Mouse (Mus musculus): ENCODE data around the gene Glo1. TPM values are rescaled to one million over a fixed set of nuclear protein-coding genes. Genes with fewer than 3 reads are reported as not detected.

Gene Glo1
- polyA plus RNA-seq, 1 experiment from 2014 or later, result 234 TPM

DNA sequence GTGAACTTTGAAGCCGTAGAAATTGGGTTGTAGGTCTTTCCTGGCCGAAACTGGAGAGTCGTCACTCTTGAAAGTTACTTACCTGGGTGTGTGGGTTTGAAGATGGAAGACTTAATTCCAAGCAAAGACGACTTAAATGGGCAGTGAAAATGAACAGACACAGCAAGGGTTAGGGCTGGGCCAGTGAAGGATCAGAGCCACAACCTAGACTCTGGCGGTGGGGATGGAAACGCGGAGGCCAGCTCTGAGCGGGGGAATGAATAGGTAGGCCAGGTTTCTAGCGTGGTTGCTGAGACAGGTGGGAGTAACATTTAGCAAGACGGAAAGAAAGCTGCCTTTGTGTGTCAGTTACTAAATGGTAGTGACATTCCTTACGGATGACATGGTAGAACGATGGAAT is 49.7 kb downstream of the Glo1 start:
- WGBS (ENCODE audit: insufficient replicate concordance), result 54% methylated on average over 12 of the region's 12 CpGs
- Histone ChIP-seq H3K4me1 (replicated peaks) (peaks cover 29% of the 10 kb centered on the region), H3K9ac (peak overlapping the region; percentile 75), H3K4me2 (peak overlapping the region; percentile 95), H3K36me3 (replicated peaks) (no peaks in the 10 kb centered on the region), H3K27ac (replicated peaks) (no peak overlapping the region), H3K4me3 (replicated peaks) (peak overlapping the region; percentile 74), H3K27me3 (no peaks in the 10 kb centered on the region), H3K9me3 (replicated peaks) (no peaks in the 10 kb centered on the region)
- ATAC-seq (ENCODE audit: insufficient read depth), result no peak

DNA sequence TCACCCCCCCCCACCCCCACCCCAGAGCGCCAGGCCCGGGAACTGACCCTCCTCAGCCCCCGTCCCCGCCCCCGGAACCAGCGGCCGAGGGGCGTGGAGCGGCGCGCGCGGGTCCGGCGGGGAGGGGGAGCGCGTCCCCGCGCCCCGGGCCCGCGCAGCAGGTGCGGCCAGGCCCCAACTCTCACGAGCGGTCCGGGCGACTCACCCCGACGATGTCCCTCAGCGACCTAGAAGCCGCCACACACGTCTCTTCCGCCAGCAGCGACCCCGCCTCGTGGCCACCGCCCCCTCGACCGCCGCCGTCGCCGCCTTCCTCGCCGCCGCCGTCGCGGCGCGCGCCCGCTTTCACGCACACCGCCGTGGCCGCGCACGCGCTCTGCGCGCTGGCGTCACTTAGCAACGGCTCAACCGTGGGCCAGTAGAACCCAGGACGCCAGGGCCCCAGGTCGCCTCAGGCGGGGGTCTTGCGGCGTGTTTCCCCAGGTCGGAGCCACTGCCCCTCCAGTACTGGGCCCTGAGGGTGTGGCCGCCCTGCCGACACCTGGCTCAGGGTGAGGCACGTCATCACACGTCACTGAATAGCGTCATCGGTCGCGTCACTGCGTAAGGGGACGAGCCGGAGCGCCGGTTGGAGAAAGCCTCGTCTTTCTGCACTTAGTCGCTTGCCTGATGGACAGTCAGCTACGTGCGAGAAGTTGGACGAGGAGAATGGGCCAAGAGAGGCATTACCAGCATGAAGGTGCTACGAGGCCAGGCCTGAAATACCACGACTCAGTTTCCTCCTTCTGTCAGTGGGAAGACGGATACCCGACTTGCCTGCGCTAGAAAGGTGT is 50.5 kb downstream of the Glo1 start, which contains the start of gene Btbd9:
Gene Btbd9 (minus strand): TSS at position 548 of the 833 bp plus-strand sequence.
- WGBS (ENCODE audit: insufficient replicate concordance), result under 1% methylated on average over 91 of the region's 94 CpGs
- peak within 1 kb of the TSS; percentile 81 for H3K27ac ChIP-seq (replicated peaks)
- ATAC-seq (ENCODE audit: insufficient read depth), result peak; percentile 88
- H3K4me3 ChIP-seq (replicated peaks), result peak within 1 kb of the TSS; percentile 74
- H3K9me3 ChIP-seq (replicated peaks), result no peaks in the 10 kb centered on the region
- H3K4me2 ChIP-seq, result peak within 1 kb of the TSS; percentile 95
- H3K36me3 ChIP-seq (replicated peaks), result no peaks in the 10 kb centered on the region
- H3K4me1 ChIP-seq (replicated peaks), result peaks cover 29% of the 10 kb centered on the region
- H3K9ac ChIP-seq, result peak within 1 kb of the TSS; percentile 75
- H3K27me3 ChIP-seq, result no peaks in the 10 kb centered on the region

DNA sequence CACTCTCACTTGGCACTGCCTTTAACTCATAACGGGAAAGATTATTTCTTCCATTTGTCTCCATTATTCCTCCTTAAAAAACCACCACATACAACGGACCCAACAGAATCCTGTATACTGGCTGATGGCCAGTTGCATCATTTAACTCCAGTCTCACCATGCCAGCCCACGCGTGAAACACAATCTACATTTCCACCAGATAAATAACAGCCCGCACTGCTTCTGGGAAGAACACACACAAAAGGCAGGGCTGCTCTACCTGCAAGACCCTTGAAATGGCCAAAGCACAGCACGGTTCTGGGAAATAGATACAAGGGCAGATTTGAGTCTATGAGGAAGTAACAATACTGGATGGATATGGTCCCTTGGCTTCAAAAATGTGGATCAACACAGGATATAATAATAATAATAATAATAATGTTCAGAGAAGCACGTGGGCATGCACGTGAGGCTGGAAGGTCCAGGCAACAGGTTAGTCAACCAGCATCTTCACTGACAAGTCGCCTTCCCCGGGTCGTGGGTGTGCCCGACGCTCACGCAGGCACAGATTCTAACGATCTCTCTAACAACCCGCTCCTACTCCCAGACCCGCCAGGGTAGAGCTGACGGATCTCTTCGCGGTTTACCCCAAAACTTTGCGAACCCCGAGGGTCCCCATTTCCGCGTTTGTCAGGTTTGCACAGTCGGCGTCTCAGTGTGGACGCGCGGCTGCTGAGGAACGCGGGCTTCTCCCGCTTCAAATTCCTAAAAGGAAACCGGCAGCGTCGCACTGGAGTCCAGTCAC is 51.4 kb downstream of the Glo1 start:
- H3K27ac ChIP-seq (replicated peaks), result peak overlapping the region; percentile 81

DNA sequence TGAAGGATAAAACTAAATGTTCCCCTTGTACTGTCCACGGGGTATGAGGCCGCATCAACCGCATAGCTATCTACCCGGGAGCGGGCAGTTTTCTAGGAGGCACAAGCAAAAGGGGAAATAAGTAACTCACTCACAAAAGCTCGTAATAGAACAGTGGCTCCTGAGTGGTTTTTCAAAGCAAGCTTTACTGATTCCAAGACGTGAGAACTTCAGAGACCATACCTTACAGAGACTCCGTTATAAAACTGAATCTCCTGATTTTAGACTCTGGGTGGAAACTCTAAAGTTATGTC is 51.9 kb downstream of the Glo1 start:
- Histone ChIP-seq H3K9ac (no peak overlapping the region), H3K4me2 (peak overlapping the region; percentile 95), H3K4me3 (replicated peaks) (peak overlapping the region; percentile 74), H3K27ac (replicated peaks) (peak overlapping the region; percentile 81), H3K4me1 (replicated peaks) (peaks cover 42% of the 10 kb centered on the region), H3K27me3 (no peaks in the 10 kb centered on the region), H3K9me3 (replicated peaks) (no peaks in the 10 kb centered on the region), H3K36me3 (replicated peaks) (no peaks in the 10 kb centered on the region)
- no peak for ATAC-seq (ENCODE audit: insufficient read depth)
- 21% methylated on average over 8 of the region's 8 CpGs for WGBS (ENCODE audit: insufficient replicate concordance)

More for the DNA sequence above, 51.4 kb downstream of the Glo1 start:
- H3K4me2 ChIP-seq, result peak overlapping the region; percentile 95
- no peak for ATAC-seq (ENCODE audit: insufficient read depth)
- no peaks in the 10 kb centered on the region for H3K27me3 ChIP-seq
- H3K4me1 ChIP-seq (replicated peaks), result peaks cover 36% of the 10 kb centered on the region
- H3K4me3 ChIP-seq (replicated peaks), result peak overlapping the region; percentile 74
- H3K36me3 ChIP-seq (replicated peaks), result no peaks in the 10 kb centered on the region
- no peaks in the 10 kb centered on the region for H3K9me3 ChIP-seq (replicated peaks)
- 3% methylated on average over 35 of the region's 35 CpGs for WGBS (ENCODE audit: insufficient replicate concordance)
- peak overlapping the region; percentile 75 for H3K9ac ChIP-seq

DNA sequence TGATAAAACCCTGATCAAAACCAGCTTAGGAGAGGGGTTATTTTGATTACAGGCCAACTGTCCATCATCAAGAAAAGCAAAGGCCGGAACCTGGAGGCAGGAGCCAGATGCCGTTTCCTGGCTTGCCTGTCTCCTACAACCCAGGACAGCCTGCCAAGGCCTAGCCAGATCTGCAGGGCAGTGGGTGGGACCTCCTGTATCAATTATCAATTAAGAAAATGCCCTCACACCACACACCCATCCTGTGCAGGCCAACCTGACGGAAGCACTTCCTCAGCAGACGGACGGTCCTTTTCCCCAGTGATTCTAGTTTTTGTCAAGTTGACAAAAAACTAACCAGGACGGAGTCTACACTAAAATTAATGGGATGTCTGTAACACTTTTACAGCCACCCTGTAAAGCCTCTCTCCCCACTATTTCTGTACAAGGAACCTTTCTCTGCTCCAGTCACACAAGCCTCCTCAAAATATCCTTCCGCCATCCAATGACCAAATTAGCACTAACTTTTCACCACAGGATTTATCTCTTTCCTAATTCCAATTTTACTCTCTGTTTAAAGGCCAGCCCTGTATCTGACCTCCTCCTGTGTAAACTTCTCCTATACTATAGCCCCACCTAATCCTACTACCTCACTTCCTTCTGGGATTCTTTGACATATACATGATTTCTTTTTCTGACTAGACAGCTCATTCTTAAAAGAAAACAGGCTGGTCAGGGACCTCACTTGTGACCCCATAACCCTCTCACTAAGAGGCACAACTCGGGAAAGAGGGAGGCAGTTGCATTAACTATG is 52.5 kb downstream of the Glo1 start:
- H3K9me3 ChIP-seq (replicated peaks), result no peaks in the 10 kb centered on the region
- no peaks in the 10 kb centered on the region for H3K36me3 ChIP-seq (replicated peaks)
- 59% methylated on average over 8 of the region's 8 CpGs for WGBS (ENCODE audit: insufficient replicate concordance)
- H3K9ac ChIP-seq, result no peak overlapping the region
- H3K27me3 ChIP-seq, result no peaks in the 10 kb centered on the region
- peak overlapping the region; percentile 81 for H3K27ac ChIP-seq (replicated peaks)
- peak overlapping the region; percentile 95 for H3K4me2 ChIP-seq
- H3K4me1 ChIP-seq (replicated peaks), result peaks cover 42% of the 10 kb centered on the region
- no peak for ATAC-seq (ENCODE audit: insufficient read depth)
- peak overlapping the region; percentile 74 for H3K4me3 ChIP-seq (replicated peaks)

DNA sequence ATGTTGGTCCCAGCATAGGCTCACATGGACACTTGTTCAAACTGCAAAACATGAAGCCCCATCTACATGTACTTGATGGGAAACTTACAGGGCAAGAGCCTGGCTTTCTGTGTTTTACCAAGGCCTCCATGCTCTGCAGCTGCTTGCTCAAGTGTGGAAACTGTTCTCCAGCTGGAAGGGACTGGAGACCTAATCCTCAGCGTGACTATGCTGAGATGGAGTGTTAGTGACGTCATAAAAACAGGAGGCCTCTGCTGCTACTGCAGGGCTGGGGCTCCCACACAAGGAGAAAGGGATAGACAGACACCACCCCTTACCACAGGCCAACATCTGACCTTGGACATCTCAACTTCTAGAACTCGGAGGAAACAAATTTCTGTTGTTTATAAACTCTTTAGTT is 55.7 kb downstream of the Glo1 start:
- Histone ChIP-seq H3K9me3 (replicated peaks) (no peaks in the 10 kb centered on the region), H3K4me3 (replicated peaks) (no peak overlapping the region), H3K27me3 (no peaks in the 10 kb centered on the region), H3K36me3 (replicated peaks) (no peaks in the 10 kb centered on the region), H3K4me2 (no peak overlapping the region), H3K4me1 (replicated peaks) (peaks cover 39% of the 10 kb centered on the region), H3K27ac (replicated peaks) (no peak overlapping the region), H3K9ac (no peak overlapping the region)
- no peak for ATAC-seq (ENCODE audit: insufficient read depth)
- 50% methylated on average over 3 of the region's 3 CpGs for WGBS (ENCODE audit: insufficient replicate concordance)

DNA sequence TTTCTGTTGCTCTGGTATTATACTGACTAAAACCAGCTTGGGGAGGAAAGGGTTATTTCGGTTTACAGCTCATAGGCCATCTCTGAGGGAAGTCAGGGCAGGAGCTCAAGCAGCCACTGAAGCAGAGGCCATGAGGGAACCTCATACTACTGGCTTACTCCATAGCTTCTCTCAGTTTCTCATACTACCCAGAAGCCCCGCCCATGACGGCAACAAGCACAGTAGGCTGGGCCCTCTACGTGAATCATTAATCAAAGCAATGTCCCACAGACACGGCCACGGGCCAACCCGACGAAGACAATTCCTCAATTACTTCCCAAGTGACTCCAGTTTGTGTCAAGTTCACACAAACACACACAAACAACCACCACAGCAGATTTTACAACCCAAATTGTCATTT is 56.5 kb downstream of the Glo1 start:
- H3K36me3 ChIP-seq (replicated peaks), result no peaks in the 10 kb centered on the region
- H3K4me2 ChIP-seq, result no peak overlapping the region
- no peak overlapping the region for H3K27ac ChIP-seq (replicated peaks)
- H3K9ac ChIP-seq, result no peak overlapping the region
- H3K9me3 ChIP-seq (replicated peaks), result no peaks in the 10 kb centered on the region
- peak; percentile 51; the same call in 1 of the 2 replicates for ATAC-seq (ENCODE audit: insufficient read depth)
- no peak overlapping the region for H3K4me3 ChIP-seq (replicated peaks)
- peaks cover 35% of the 10 kb centered on the region for H3K4me1 ChIP-seq (replicated peaks)
- no peaks in the 10 kb centered on the region for H3K27me3 ChIP-seq
- 31% methylated on average over 8 of the region's 8 CpGs for WGBS (ENCODE audit: insufficient replicate concordance)

DNA sequence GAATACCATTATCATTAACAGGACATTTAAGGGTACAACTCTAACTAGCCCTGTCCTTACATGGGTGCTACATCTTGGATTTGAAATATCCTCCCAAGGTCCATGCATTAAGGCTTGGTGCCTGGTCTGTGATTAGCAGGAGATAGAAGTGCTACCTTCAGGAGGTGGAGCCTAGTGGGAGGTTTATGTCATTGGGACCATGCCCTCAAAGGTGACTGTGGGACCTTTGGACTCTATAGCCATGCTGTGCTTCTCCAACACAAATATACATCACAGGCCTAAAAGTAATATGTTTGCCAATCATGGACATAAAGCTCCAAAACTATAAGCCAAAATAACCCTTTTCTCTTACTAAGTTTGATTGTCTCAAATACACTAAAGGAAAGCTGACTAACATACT is 58.2 kb downstream of the Glo1 start:
- Histone ChIP-seq H3K4me1 (replicated peaks) (peaks cover 23% of the 10 kb centered on the region), H3K36me3 (replicated peaks) (no peaks in the 10 kb centered on the region), H3K4me2 (no peak overlapping the region), H3K9ac (no peak overlapping the region), H3K4me3 (replicated peaks) (no peak overlapping the region), H3K27me3 (no peaks in the 10 kb centered on the region), H3K9me3 (replicated peaks) (no peaks in the 10 kb centered on the region), H3K27ac (replicated peaks) (no peak overlapping the region)
- peak; percentile 28; the same call in 1 of the 2 replicates for ATAC-seq (ENCODE audit: insufficient read depth)

DNA sequence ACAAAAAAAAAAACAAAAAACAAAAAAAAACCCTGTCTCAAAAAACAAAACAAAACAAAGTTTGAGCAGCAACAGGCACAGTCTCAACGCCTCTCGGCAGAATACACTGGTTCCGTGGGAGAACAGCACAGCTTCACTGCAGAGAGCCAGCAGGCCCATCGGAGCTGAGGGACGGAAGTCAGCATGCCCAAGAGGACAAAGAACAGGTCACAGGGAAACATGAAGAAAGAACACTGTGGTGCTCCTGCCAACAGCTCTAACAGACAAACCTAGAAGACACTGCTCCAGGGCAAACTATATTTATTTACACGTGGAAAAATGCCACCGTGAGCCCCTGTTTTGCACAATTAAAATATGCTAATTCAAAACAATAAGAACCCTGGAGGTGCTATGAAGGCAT is 61.7 kb downstream of the Glo1 start:
- Histone ChIP-seq H3K4me2 (no peak overlapping the region), H3K9me3 (replicated peaks) (no peaks in the 10 kb centered on the region), H3K9ac (no peak overlapping the region), H3K36me3 (replicated peaks) (no peaks in the 10 kb centered on the region), H3K27ac (replicated peaks) (no peak overlapping the region), H3K4me3 (replicated peaks) (no peak overlapping the region), H3K4me1 (replicated peaks) (peaks cover 13% of the 10 kb centered on the region), H3K27me3 (no peaks in the 10 kb centered on the region)
- ATAC-seq (ENCODE audit: insufficient read depth), result no peak
- WGBS (ENCODE audit: insufficient replicate concordance), result 68% methylated on average over 7 of the region's 7 CpGs

DNA sequence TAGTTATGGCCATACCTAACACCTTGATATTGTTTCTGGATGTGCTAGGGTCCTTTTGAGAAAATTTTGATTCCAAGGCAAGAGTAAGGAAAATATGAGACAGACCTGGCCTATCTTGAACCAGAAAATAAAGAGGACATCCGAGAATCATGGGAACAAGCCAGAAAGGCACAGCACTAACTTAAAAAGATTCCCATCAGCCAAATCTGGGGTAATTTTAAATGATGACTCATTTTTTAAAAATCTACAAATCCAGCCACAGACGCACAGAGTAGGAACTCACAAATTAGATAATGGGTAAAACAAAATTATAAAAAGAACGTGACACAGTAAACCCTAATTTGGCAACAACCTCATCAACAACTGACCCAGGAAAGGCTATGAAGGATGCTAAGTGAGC is 62.3 kb downstream of the Glo1 start:
- no peaks in the 10 kb centered on the region for H3K27me3 ChIP-seq
- no peak overlapping the region for H3K4me2 ChIP-seq
- H3K4me1 ChIP-seq (replicated peaks), result peaks cover 10% of the 10 kb centered on the region
- no peaks in the 10 kb centered on the region for H3K36me3 ChIP-seq (replicated peaks)
- no peak overlapping the region for H3K27ac ChIP-seq (replicated peaks)
- H3K9ac ChIP-seq, result no peak overlapping the region
- WGBS (ENCODE audit: insufficient replicate concordance), result 60% methylated on average over 3 of the region's 3 CpGs
- no peak overlapping the region for H3K4me3 ChIP-seq (replicated peaks)
- H3K9me3 ChIP-seq (replicated peaks), result no peaks in the 10 kb centered on the region
- no peak for ATAC-seq (ENCODE audit: insufficient read depth)

Measured in liver, embryonic 15.5 days (tissue).